13 mouse cellular contexts compared by ENCODE assay signal in the genomic region with DNA sequence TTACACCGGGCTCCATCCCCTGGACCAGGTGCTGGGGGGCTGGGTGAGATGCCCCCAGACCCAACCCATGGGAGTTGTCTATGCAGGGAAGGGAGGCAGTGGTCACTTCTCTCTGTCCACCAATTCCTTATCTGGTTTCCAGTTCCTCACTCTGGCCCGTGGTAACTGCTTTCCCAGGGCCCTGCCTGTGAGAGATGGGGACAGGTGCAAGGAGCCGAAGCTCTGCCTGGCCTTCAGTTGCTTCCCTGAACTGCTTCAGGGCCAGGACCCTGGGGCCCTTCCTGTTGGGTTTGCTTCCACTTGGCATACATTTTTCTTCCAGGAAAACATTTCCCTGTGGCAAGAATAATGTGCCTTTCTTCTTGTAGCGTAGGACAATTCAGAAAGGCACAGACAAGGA. TPM values are rescaled to one million over a fixed set of nuclear protein-coding genes. Genes with fewer than 3 reads are reported as not detected.
A peak's percentile ranks its signal among the peaks of the same experiment; 100 is the strongest.
DNase-seq lines count a peak whose midpoint lies in the region; ATAC-seq lines count a peak whose summit lies in the region.
"Had no signal": no experiment of that assay in that cellular context is flagged by ENCODE, and none has a peak within 500 bp of the region (broad histone marks: within the 10 kb centered on the region; RNA-seq: fewer than 3 reads in every experiment).

No protein-coding gene starts in this region.

- H3K9ac ChIP-seq in hindbrain, embryonic 16.5 days (ENCODE audit: low read depth, low read length): peak overlapping the region; percentile 41
- no peak overlapping the region for H3K9ac ChIP-seq in neural tube, embryonic 12.5 days

- no peak overlapping the region for H3K4me2 ChIP-seq in hindbrain, embryonic 16.5 days (ENCODE audit: low read length)
- no peak overlapping the region for H3K4me2 ChIP-seq in neural tube, embryonic 12.5 days (replicated peaks)
- H3K4me2 ChIP-seq: heart, embryonic 15.5 days had no signal

- peaks cover 35% of the 10 kb centered on the region for H3K36me3 ChIP-seq in heart, embryonic 10.5 days
- peaks cover 49% of the 10 kb centered on the region for H3K36me3 ChIP-seq in forebrain, embryonic 10.5 days (replicated peaks)
- peaks cover 22% of the 10 kb centered on the region for H3K36me3 ChIP-seq in hindbrain, embryonic 16.5 days (ENCODE audit: control insufficient read depth, insufficient read depth, low read length)
- peaks cover 37% of the 10 kb centered on the region for H3K36me3 ChIP-seq in neural tube, embryonic 12.5 days

- intact Hi-C loops in heart, postnatal 25 days (cut with DNase I): no loop called here

- WGBS in heart, embryonic 10.5 days: 57% methylated on average over 4 of the region's 4 CpGs
- WGBS in forebrain, embryonic 10.5 days: 76% methylated on average over 4 of the region's 4 CpGs
- 56% methylated on average over 4 of the region's 4 CpGs for WGBS in hindbrain, embryonic 16.5 days
- WGBS in neural tube, embryonic 12.5 days: 62% methylated on average over 4 of the region's 4 CpGs

- no peak for ATAC-seq in hindbrain, embryonic 16.5 days
- ATAC-seq in neural tube, embryonic 12.5 days (ENCODE audit: low FRiP score, low read depth): no peak

- H3K27ac ChIP-seq in heart, embryonic 10.5 days: peak overlapping the region; percentile 56
- peak overlapping the region; percentile 92 for H3K27ac ChIP-seq in forebrain, embryonic 10.5 days
- peak overlapping the region; percentile 64 for H3K27ac ChIP-seq in hindbrain, embryonic 16.5 days (ENCODE audit: low read depth, low read length)
- peak overlapping the region; percentile 2; the same call in 1 of the 2 replicates for H3K27ac ChIP-seq in neural tube, embryonic 12.5 days
- H3K27ac ChIP-seq: heart, embryonic 15.5 days had no signal

- H3K4me1 ChIP-seq in heart, embryonic 10.5 days: peaks cover 71% of the 10 kb centered on the region
- H3K4me1 ChIP-seq in forebrain, embryonic 10.5 days: peaks cover 91% of the 10 kb centered on the region
- peaks cover 36% of the 10 kb centered on the region for H3K4me1 ChIP-seq in hindbrain, embryonic 16.5 days (ENCODE audit: control insufficient read depth, insufficient read depth, low read depth, low read length)
- peaks cover 57% of the 10 kb centered on the region for H3K4me1 ChIP-seq in neural tube, embryonic 12.5 days

- H3K9me3 ChIP-seq in heart, embryonic 10.5 days: no peaks in the 10 kb centered on the region
- no peaks in the 10 kb centered on the region for H3K9me3 ChIP-seq in forebrain, embryonic 10.5 days
- no peaks in the 10 kb centered on the region for H3K9me3 ChIP-seq in hindbrain, embryonic 16.5 days (ENCODE audit: control insufficient read depth, low read length)
- H3K9me3 ChIP-seq in neural tube, embryonic 12.5 days: no peaks in the 10 kb centered on the region
- H3K9me3 ChIP-seq: heart, embryonic 15.5 days had no signal

- H3K27me3 ChIP-seq in heart, embryonic 10.5 days (ENCODE audit: insufficient read depth, poor library complexity, severe bottlenecking): no peaks in the 10 kb centered on the region
- H3K27me3 ChIP-seq in forebrain, embryonic 10.5 days (ENCODE audit: poor library complexity, severe bottlenecking): no peaks in the 10 kb centered on the region
- H3K27me3 ChIP-seq in hindbrain, embryonic 16.5 days (replicated peaks; ENCODE audit: control insufficient read depth, insufficient read depth, low read length): no peaks in the 10 kb centered on the region
- no peaks in the 10 kb centered on the region for H3K27me3 ChIP-seq in neural tube, embryonic 12.5 days (replicated peaks)
- H3K27me3 ChIP-seq: heart, embryonic 15.5 days had no signal

- no peak overlapping the region for H3K4me3 ChIP-seq in heart, embryonic 10.5 days
- H3K4me3 ChIP-seq in forebrain, embryonic 10.5 days: no peak overlapping the region
- H3K4me3 ChIP-seq in hindbrain, embryonic 16.5 days (ENCODE audit: low read length): no peak overlapping the region
- no peak overlapping the region for H3K4me3 ChIP-seq in neural tube, embryonic 12.5 days
- H3K4me3 ChIP-seq: heart, embryonic 15.5 days had no signal

- DNase-seq in heart, embryonic 10.5 days (ENCODE audit: low spot score): no peak
- DNase-seq in heart, adult 18-20 months: no peak
- DNase-seq in forebrain, embryonic 10.5 days (ENCODE audit: extremely low spot score, low spot score): no peak
- no peak for DNase-seq in heart, postnatal 25 days (ENCODE audit: low spot score)
- no peak for DNase-seq in cerebellum, postnatal 25 days
- no peak for DNase-seq in right cerebral cortex, postnatal 4 days
- DNase-seq: adrenal gland, postnatal 14 days; cerebellum, adult 9-10 months; kidney, postnatal 10 days; lung, postnatal 14 days had no signal

RNA-seq across cellular contexts. Expression of a gene that starts 54.2 kb away (rescaled TPM):
- polyA plus RNA-seq in heart, embryonic 10.5 days (2016; fragmentation: Nextera tagmentation; extraction: Ambion mirVana): 9.3 and 12.7 TPM in 2 replicates
- total RNA-seq in heart, adult 18-20 months (2021): 1 to 10 TPM; 4.2 to 4.8 TPM
- polyA plus RNA-seq in forebrain, embryonic 10.5 days (2016; fragmentation: Nextera tagmentation; extraction: Ambion mirVana): 19.2 and 19.6 TPM in 2 replicates
- 26.5 and 29.9 TPM in 2 replicates for polyA plus RNA-seq in hindbrain, embryonic 16.5 days (2015; fragmentation: Nextera tagmentation; extraction: Ambion mirVana)
- polyA plus RNA-seq in neural tube, embryonic 12.5 days (2016; fragmentation: Nextera tagmentation; extraction: Ambion mirVana): 34.2 and 38.1 TPM in 2 replicates
- total RNA-seq in heart, postnatal 25 days (2021): 1 to 10 TPM; 2.9 to 5.1 TPM

Comparison
In these comparisons a context has a peak if more than half of its experiments do, and no peak if none do; other contexts are left out.
1. H3K27ac ChIP-seq: peak in every context shown above with its lines; median percentile 92 in forebrain, embryonic 10.5 days; 64 in hindbrain, embryonic 16.5 days; 56 in heart, embryonic 10.5 days; 2 in neural tube, embryonic 12.5 days.